Mouse (Mus musculus) liver, adult 2 months (tissue): ENCODE measurements around the gene Inpp5a. TPM values are rescaled to one million over a fixed set of nuclear protein-coding genes. Genes with fewer than 3 reads are reported as not detected.

Source experiments
- DNase-seq: peaks from one replicate; pipeline ENCODE4 v3.0.0-alpha.2; 2011; ENCODE audit warnings: low read depth, low spot score; ENCODE audit errors: extremely low read depth
- H3K27ac ChIP-seq: fragments of 200-500 bp; replicated peaks from 2 replicates; pipeline ENCODE4 v1.5.1; 2012; ENCODE audit warnings: low read depth, mild to moderate bottlenecking, control low read depth, inconsistent platforms, low read length; ENCODE audit not compliant: insufficient read depth
- H3K27me3 ChIP-seq: fragments of 200-500 bp; 2 replicates; pipeline ENCODE4 v1.6.1; 2012; ENCODE audit warnings: mild to moderate bottlenecking, moderate library complexity, low read length, inconsistent platforms; ENCODE audit not compliant: control insufficient read depth, insufficient read depth
- H3K36me3 ChIP-seq: fragments of 200-500 bp; 2 replicates; pipeline ENCODE4 v1.6.1; 2012; ENCODE audit warnings: low read length, inconsistent platforms; ENCODE audit not compliant: control insufficient read depth, insufficient read depth
- H3K4me1 ChIP-seq: fragments of 200-500 bp; 2 replicates; pipeline ENCODE4 v1.6.1; 2011; ENCODE audit warnings: low read length; ENCODE audit not compliant: control insufficient read depth, insufficient read depth
- H3K4me3 ChIP-seq: fragments of 200-500 bp; 2 replicates; pipeline ENCODE4 v1.5.1; 2011; ENCODE audit warnings: low read depth, mild to moderate bottlenecking, control low read depth, low read length, moderate library complexity; ENCODE audit not compliant: insufficient read depth
- H3K79me2 ChIP-seq: fragments of 200-500 bp; 2 replicates; pipeline ENCODE4 v1.6.1; 2012; ENCODE audit warnings: inconsistent platforms, mild to moderate bottlenecking, low read length, moderate library complexity; ENCODE audit not compliant: control insufficient read depth, insufficient read depth
- H3K9ac ChIP-seq: fragments of 200-500 bp; 2 replicates; pipeline ENCODE4 v1.6.1; 2012; ENCODE audit warnings: low read depth, mild to moderate bottlenecking, control low read depth, inconsistent platforms, low read length
- CTCF ChIP-seq: fragments of 200-500 bp; IDR thresholded peaks from 2 replicates; pipeline ENCODE4 v1.5.1; 2011; ENCODE audit warnings: low read depth, low read length, control low read depth
- POLR2A ChIP-seq: fragments of 200-500 bp; IDR thresholded peaks from 2 replicates; pipeline ENCODE4 v1.6.1; 2011; ENCODE audit warnings: low read length, control low read depth; ENCODE audit not compliant: insufficient read depth; ENCODE audit errors: extremely low read depth
- WGBS: fragments of 180-500 bp; shearing (Covaris S2); methylation state at CpG from one replicate; pipeline ENCODE4 v1.1.7; 2018; 5-methylcytosine and 5-hydroxymethylcytosine counted together
- polyA plus RNA-seq: library from polyadenylated mRNA; depleted of rRNA; stranded (reverse); fragments of >200 nt; gene quantifications from 2 replicates; pipeline ENCODE4 v1.2.3, GENCODE M21; 2012
- total RNA-seq: library from RNA; depleted of rRNA; stranded (reverse); fragments of >200 nt; gene quantifications from 2 replicates; pipeline ENCODE4 v1.2.3, GENCODE M21; 2014

The Inpp5a gene
- total and polyA plus RNA-seq, 2 experiments, result 8.4 to 8.8 TPM

DNA sequence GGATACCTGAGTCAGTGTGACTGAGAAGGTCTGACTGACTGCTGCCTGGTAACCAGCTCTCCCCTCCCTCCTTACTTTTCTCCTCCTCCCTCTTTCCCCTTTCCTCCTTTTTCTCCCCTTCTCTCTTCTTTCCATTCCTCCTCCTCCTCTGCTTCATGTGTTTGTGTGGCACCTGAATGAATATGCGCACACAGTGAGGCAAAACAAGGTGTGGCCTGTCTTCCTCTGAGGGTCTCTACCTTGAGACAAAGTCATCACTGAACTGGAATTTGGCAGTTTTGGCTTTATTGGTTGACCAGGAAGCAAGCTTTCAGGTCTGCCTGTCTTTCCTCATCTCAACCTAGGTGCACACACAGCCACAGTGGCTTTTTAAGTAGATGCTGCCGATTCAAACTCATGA, 147.9 kb downstream of the Inpp5a start:
- no peaks in the 10 kb centered on the region for H3K79me2 ChIP-seq
- TF ChIP-seq POLR2A (no peak), CTCF (no peak)
- no peak overlapping the region for H3K27ac ChIP-seq
- 94% methylated on average over 2 of the region's 2 CpGs for whole genome bisulfite sequencing
- no peaks in the 10 kb centered on the region for H3K27me3 ChIP-seq
- H3K4me3 ChIP-seq, result no peak overlapping the region
- H3K36me3 ChIP-seq, result no peaks in the 10 kb centered on the region
- no peak for DNase-seq
- peaks cover 6% of the 10 kb centered on the region; the same call in 1 of the 2 replicates for H3K4me1 ChIP-seq
- H3K9ac ChIP-seq, result no peak overlapping the region

DNA sequence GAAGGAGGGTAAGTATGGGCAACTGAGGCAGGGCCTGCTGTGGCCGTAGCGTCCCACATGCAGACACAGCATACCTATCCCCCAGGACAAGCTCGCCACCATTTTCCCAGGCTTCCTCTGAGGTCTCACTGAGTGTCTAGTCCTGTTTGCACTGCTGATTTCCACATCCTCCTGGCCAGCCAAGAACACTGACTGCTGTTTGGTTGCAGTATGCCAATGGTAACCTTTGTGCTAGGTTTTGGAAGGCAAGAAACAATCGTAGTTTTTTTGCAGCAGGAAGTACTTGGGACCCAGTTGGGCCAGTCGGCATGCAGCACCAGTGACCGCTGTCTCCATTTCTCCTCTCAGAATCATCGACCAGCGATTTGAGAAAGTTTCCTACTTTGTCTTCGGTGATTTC, 148.9 kb downstream of the Inpp5a start:
- peaks cover 6% of the 10 kb centered on the region; the same call in 1 of the 2 replicates for H3K4me1 ChIP-seq
- TF ChIP-seq CTCF (no peak), POLR2A (no peak)
- no peak overlapping the region for H3K27ac ChIP-seq
- H3K4me3 ChIP-seq, result no peak overlapping the region
- DNase-seq, result peak; percentile 83
- H3K36me3 ChIP-seq, result no peaks in the 10 kb centered on the region
- H3K27me3 ChIP-seq, result no peaks in the 10 kb centered on the region
- H3K9ac ChIP-seq, result no peak overlapping the region
- WGBS, result 72% methylated on average over 9 of the region's 9 CpGs
- no peaks in the 10 kb centered on the region for H3K79me2 ChIP-seq

DNA sequence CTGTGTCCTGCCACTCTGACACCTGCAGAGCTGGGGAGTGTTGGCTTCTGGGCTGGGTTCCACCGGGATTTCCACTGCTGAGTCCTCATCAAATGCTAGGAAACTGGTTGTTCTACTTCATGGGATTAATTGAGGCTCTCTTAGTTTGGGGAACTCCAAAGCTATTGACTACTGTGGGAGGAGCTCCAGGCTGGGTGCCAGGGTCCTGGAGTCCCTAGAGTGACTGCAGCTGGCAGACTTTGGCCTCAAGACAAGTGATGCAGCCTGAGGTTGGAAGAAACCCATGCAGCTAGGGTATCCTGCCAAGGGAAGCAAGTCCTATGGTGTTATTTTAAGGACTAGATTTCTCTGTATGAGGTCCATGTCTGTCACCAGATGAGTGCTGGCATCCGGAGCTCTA, 149.6 kb downstream of the Inpp5a start:
- 80% methylated on average over 2 of the region's 2 CpGs for WGBS
- peak; percentile 66 for DNase-seq
- H3K79me2 ChIP-seq, result no peaks in the 10 kb centered on the region
- no peak for TF ChIP-seq POLR2A
- TF ChIP-seq CTCF, result no peak
- no peak overlapping the region for H3K27ac ChIP-seq
- no peak overlapping the region for H3K9ac ChIP-seq
- no peak overlapping the region for H3K4me3 ChIP-seq
- H3K36me3 ChIP-seq, result no peaks in the 10 kb centered on the region
- H3K27me3 ChIP-seq, result no peaks in the 10 kb centered on the region
- H3K4me1 ChIP-seq, result peaks cover 6% of the 10 kb centered on the region; the same call in 1 of the 2 replicates

DNA sequence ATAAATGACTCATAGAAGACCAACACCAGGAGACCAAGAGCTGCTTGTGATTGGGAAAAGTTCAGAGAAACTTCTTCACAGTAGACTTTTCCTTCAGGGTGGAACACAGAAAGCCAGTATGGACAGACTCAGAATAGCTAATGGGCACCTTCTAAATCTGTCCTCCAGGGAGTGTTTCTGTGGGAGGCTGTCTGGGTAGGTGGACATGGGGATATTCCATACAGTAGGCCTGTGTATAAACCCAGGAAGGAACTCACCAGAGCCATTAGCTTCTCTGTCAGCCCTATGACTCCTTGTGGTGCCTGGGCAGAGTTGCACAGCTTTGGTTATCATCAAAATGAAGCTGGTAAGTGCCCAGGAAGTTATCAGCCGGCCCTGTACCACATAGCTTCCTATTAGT, 151.7 kb downstream of the Inpp5a start:
- H3K4me1 ChIP-seq, result peaks cover 6% of the 10 kb centered on the region; the same call in 1 of the 2 replicates
- no peaks in the 10 kb centered on the region for H3K79me2 ChIP-seq
- no peak for DNase-seq
- no peak overlapping the region for H3K4me3 ChIP-seq
- H3K27me3 ChIP-seq, result no peaks in the 10 kb centered on the region
- TF ChIP-seq CTCF, result no peak
- TF ChIP-seq POLR2A, result no peak
- no peaks in the 10 kb centered on the region for H3K36me3 ChIP-seq
- H3K27ac ChIP-seq, result no peak overlapping the region
- no peak overlapping the region for H3K9ac ChIP-seq
- WGBS, result 81% methylated on average over 1 of the region's 1 CpGs

DNA sequence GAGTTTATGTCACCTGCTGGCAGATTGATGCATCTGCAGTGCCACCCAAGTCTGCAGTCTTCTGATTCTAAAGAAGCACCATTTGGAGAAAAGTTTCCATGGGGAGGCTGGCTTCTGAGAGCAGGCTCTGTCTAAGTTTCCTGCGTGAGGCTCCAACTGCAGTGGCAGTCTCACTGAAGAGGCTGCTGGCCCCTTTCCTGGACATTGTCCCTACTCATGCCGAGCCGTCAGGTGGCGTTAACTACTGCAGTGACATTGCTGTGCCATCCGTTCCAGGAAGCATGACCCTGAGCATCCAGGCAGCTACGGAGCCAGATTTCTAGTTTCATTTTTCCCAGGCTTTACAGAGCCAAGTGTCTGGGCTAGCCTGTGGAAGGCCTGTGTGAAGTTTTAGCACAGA, 152.5 kb downstream of the Inpp5a start:
- Histone ChIP-seq H3K9ac (no peak overlapping the region), H3K27me3 (no peaks in the 10 kb centered on the region), H3K36me3 (no peaks in the 10 kb centered on the region), H3K4me3 (no peak overlapping the region), H3K4me1 (peaks cover 6% of the 10 kb centered on the region; the same call in 1 of the 2 replicates), H3K79me2 (no peaks in the 10 kb centered on the region), H3K27ac (no peak overlapping the region)
- 80% methylated on average over 6 of the region's 6 CpGs for WGBS
- TF ChIP-seq CTCF (no peak; the same call in 1 of the 2 replicates), POLR2A (no peak)
- no peak for DNase-seq

DNA sequence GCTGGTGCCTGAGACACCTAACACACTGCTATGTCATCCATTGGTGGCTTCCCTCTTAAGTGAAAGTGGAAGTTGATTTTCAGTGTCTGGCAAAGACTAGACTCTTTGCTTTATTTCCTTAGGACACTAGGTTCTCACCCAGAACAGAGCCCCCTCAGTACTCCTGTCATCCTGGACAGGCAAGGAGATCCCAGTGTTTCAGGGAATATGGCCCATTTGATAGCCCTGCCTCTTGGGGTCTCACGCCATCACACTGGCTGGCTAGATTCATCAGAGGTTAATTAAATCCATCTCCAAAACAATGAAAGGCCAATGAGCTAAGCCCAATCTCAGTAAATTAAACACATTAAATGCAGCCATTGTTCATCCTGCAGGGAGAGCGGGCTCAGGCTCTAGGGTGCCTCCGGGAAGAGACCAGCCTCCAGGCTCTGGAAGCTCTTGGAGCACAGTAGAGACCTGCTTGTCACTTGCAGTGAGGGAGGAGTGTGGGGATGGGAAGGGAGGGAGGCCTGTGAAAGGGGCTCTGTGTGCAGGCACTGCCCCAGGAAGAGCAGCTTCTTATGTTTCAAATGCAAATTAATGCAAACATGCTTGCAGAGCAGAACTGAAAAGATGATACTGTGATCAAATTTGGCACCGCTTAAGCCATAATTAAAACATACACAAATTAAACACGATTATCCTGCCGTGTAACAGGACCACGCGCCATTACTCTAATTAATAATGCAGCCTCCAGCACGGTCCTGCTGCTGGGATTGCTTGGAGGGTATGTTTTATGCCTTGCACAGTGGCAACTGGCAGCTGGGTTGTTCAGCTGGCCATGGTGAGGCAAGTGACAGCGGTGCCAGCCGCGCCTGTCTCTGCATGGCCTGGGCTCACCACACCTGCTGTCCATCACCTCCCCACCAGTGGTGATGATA, 156.1 kb downstream of the Inpp5a start:
- Histone ChIP-seq H3K79me2 (no peaks in the 10 kb centered on the region), H3K4me1 (peaks cover 11% of the 10 kb centered on the region), H3K9ac (no peak overlapping the region), H3K4me3 (no peak overlapping the region), H3K36me3 (no peaks in the 10 kb centered on the region), H3K27me3 (no peaks in the 10 kb centered on the region), H3K27ac (no peak overlapping the region)
- TF ChIP-seq CTCF (no peak), POLR2A (no peak)
- DNase-seq, result no peak
- WGBS, result 93% methylated on average over 12 of the region's 12 CpGs
